Mouse (Mus musculus): ENCODE results near the gene Ccdc57. TPM values are rescaled to one million over a fixed set of nuclear protein-coding genes. Genes with fewer than 3 reads are reported as not detected.

The Ccdc57 gene
- polyA plus RNA-seq, 1 experiment from 2014 or later = 6.4 TPM

DNA sequence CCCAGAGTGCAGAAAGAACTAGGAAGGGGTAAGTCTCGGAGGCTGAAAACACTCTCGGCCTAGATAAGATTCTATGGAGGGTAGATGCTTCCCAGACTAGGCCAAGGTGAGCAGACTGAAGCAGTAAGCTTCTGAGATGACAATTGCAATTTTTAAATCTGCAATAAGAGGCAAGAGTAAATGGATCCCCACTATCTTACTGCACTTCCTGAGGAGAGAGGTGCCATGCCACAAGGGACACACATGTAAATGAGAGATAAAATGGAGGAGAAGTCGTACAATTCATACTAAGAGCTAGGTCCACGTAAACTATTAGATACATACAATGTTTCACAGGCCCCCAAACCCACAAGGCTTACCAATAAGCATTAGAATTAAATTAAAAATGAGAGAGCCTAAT is 4.2 kb downstream of the Ccdc57 start:
- no peak overlapping the region for H3K27ac ChIP-seq
- 92% methylated on average over 4 of the region's 4 CpGs for WGBS
- H3K9ac ChIP-seq = no peak overlapping the region
- H3K9me3 ChIP-seq = no peaks in the 10 kb centered on the region
- no peaks in the 10 kb centered on the region; the same call in 1 of the 2 replicates for H3K4me1 ChIP-seq
- H3K4me2 ChIP-seq (replicated peaks) = no peak overlapping the region
- peaks cover 17% of the 10 kb centered on the region for H3K36me3 ChIP-seq
- no peak for ATAC-seq (ENCODE audit: low FRiP score, low read depth)
- H3K4me3 ChIP-seq = no peak overlapping the region
- H3K27me3 ChIP-seq = no peaks in the 10 kb centered on the region

DNA sequence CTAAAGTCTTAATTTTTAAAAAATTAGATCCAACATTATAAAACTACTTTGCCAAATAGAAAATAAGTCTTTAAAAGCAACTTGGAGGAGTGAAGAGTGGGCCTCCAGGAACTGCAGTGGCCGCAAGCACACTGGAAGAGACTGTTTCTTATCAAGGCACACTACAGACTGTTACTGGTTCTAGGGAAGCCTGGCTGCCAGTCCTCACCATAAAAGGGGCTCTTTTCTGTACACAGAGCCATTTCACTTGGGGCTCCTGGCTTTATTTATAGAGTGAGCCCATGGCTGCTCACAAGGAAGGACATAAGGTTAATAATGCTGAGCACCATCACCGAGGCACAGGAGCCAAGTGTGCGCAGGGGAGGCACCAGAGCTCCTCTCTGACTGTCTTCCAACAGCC is 10.1 kb downstream of the Ccdc57 start:
- 90% methylated on average over 3 of the region's 3 CpGs for WGBS
- peaks cover 57% of the 10 kb centered on the region for H3K36me3 ChIP-seq

DNA sequence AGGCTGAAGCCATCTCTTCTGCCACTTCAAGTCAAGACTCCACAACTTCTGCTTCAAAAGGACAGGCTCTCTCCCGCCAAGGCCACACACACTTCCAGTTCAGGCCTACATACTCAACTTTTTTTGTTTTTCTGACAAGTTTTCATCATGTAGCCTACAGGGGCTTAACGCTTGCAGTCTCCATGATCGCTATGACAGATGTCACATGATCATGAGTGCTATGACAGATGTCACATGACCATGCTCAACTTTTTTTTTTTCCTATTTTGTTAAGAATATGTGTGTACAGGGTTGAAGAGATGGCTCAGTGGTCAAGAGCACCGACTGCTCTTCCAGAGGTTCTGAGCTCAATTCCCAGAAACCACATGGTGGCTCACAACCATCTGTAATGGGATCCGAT is 14.9 kb downstream of the Ccdc57 start:
- H3K4me1 ChIP-seq = no peaks in the 10 kb centered on the region
- no peaks in the 10 kb centered on the region for H3K27me3 ChIP-seq
- ATAC-seq (ENCODE audit: low FRiP score, low read depth) = no peak
- no peak overlapping the region for H3K9ac ChIP-seq
- H3K36me3 ChIP-seq = peaks cover 61% of the 10 kb centered on the region
- H3K27ac ChIP-seq = no peak overlapping the region
- H3K4me3 ChIP-seq = no peak overlapping the region
- no peaks in the 10 kb centered on the region for H3K9me3 ChIP-seq
- no peak overlapping the region for H3K4me2 ChIP-seq (replicated peaks)
- 96% methylated on average over 5 of the region's 5 CpGs for WGBS

More for the DNA sequence above, 10.1 kb downstream of the Ccdc57 start:
- H3K9me3 ChIP-seq = no peaks in the 10 kb centered on the region
- no peak overlapping the region for H3K4me3 ChIP-seq
- no peak overlapping the region for H3K4me2 ChIP-seq (replicated peaks)
- no peaks in the 10 kb centered on the region for H3K27me3 ChIP-seq
- no peaks in the 10 kb centered on the region for H3K4me1 ChIP-seq
- H3K9ac ChIP-seq = no peak overlapping the region
- ATAC-seq (ENCODE audit: low FRiP score, low read depth) = no peak
- H3K27ac ChIP-seq = no peak overlapping the region

DNA sequence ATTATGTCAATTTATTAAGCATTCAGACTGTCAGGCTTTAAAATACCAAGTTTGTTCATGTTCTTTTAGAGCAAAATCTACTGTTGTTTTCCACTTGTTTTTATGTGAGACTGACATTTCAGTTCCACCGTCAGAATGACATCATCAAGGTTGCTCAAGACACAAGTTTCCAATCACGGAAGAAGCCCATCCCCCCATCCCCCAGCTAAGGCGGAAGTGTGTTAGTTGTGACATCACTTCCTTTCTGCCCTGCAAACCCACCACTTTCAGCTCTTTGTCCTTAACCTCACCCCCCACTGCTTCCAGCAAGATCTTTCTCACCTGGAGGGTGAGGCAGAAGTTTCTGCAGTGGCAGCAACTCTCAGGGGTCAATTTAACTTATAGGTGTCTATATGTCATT is 16.2 kb downstream of the Ccdc57 start:
- no peak overlapping the region for H3K9ac ChIP-seq
- H3K4me1 ChIP-seq = no peaks in the 10 kb centered on the region
- H3K4me3 ChIP-seq = no peak overlapping the region
- H3K4me2 ChIP-seq (replicated peaks) = no peak overlapping the region
- no peak overlapping the region for H3K27ac ChIP-seq
- H3K27me3 ChIP-seq = no peaks in the 10 kb centered on the region
- no peaks in the 10 kb centered on the region for H3K9me3 ChIP-seq
- peaks cover 53% of the 10 kb centered on the region for H3K36me3 ChIP-seq
- no peak for ATAC-seq (ENCODE audit: low FRiP score, low read depth)
- WGBS = 64% methylated on average over 3 of the region's 3 CpGs

DNA sequence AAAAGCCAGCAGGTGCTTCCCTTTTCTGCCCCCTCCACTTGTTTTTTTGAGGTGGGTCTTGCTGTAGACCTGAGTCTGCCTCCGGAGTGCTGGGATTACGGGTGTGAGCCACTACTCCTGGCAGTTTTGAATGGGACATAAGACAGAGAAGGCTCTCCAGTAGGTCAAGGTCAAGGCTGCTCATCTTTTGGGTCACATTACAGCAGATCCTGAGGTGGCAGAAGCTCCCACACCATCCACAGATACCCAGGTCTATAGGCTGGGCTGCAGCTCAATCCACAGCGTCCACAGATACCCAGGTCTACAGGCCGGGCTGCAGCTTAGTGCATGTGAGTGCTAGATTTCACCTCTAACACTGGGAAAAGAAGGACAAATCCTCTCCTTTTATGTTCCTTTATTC is 18.9 kb downstream of the Ccdc57 start:
- Histone ChIP-seq H3K36me3 (peaks cover 29% of the 10 kb centered on the region), H3K9ac (no peak overlapping the region), H3K27me3 (no peaks in the 10 kb centered on the region), H3K4me1 (no peaks in the 10 kb centered on the region), H3K4me2 (replicated peaks) (no peak overlapping the region), H3K9me3 (no peaks in the 10 kb centered on the region), H3K27ac (no peak overlapping the region), H3K4me3 (no peak overlapping the region)
- WGBS = 94% methylated on average over 4 of the region's 4 CpGs
- no peak for ATAC-seq (ENCODE audit: low FRiP score, low read depth)

DNA sequence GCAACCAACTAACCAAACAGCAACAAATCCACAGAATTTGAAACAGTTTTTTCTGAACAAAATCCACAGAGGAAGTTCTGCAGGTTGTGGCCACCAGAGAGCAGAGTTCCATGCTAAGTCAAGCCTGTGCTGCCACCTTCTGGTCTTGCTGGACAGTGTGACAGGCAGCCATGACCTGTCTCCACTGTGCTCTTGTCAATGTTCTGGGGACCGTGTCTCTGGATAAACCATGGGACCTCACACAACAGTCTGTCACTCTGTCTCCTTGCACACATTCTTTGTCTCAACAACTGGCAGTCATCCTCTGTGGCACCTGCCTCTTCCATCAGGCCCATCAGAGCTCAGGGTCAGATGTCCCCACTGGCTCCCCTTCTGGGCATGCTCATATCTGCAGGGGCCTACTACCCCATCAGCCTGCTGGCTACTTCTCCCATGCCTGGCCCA is 27.2 kb downstream of the Ccdc57 start:
- H3K27me3 ChIP-seq = no peaks in the 10 kb centered on the region
- 0 out of 2 replicates have a peak, but pooled peaks have one; percentile 57 for ATAC-seq (ENCODE audit: low FRiP score, low read depth)
- WGBS = 30% methylated on average over 1 of the region's 1 CpGs

DNA sequence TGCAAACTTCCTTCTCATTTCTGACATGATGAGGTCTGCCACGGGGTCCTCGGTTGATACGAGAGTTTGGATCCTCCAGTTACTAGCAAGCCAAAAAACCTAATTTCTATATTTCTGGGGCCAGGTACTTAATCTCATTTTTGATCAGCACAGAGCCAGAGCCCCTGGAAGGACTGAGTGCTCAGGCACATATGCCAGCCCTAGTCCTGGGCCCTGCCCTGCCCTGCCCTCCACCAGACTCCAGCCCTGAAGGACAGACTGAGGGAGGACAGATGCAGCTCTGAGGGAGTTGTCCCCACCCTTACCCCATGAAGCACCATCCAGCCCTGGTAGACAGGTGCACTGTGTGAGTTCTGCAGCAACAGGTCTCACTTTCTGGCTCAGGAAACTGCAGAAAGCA is 28.1 kb downstream of the Ccdc57 start:
- no peak for ATAC-seq (ENCODE audit: low FRiP score, low read depth)
- Histone ChIP-seq H3K36me3 (peaks cover 37% of the 10 kb centered on the region), H3K4me2 (replicated peaks) (no peak overlapping the region), H3K4me1 (no peaks in the 10 kb centered on the region), H3K4me3 (no peak overlapping the region), H3K9me3 (no peaks in the 10 kb centered on the region), H3K27me3 (no peaks in the 10 kb centered on the region), H3K27ac (no peak overlapping the region), H3K9ac (no peak overlapping the region)
- WGBS = 94% methylated on average over 3 of the region's 3 CpGs

More for the DNA sequence above, 27.2 kb downstream of the Ccdc57 start:
- Histone ChIP-seq H3K4me3 (no peak overlapping the region), H3K36me3 (peaks cover 36% of the 10 kb centered on the region), H3K4me1 (no peaks in the 10 kb centered on the region), H3K4me2 (replicated peaks) (no peak overlapping the region), H3K27ac (no peak overlapping the region), H3K9me3 (no peaks in the 10 kb centered on the region), H3K9ac (no peak overlapping the region)

DNA sequence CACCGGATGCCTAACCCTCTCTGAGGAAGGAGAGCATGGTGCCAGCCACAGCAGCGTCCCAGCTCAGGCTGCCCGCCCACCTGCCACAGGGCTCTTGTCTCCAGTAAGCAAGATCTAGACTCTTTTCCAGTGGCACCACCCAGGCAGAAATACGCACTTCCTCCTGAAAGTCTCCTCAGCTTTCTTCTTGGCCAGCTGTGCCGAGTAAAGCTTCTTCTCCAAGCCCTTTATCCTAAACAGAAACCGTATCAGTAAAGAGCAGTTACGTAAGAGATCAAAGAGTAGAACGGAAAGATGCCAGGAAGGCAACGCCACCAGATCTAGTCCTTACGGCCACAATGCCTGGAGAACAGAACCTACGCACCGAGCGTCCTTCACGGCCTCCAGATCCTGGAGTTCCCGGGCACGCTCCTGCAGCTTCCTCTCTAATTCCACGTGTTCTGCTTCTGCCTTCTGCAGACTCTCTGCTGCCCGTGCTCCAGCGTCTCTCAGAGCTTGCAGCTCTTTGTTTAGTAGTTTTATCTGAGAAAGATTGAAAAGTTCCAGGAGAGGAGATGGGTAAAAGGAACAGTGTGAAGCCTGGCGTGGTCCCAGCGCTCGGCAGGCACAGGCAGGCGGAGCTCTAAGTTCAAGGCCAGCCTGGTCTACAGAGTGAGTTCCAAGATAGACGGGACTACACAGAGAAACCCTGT is 29.4 kb downstream of the Ccdc57 start:
- WGBS = 80% methylated on average over 24 of the region's 24 CpGs
- no peak overlapping the region for H3K4me3 ChIP-seq
- H3K27ac ChIP-seq = no peak overlapping the region
- no peak overlapping the region for H3K4me2 ChIP-seq (replicated peaks)
- peaks cover 37% of the 10 kb centered on the region for H3K36me3 ChIP-seq
- no peaks in the 10 kb centered on the region for H3K27me3 ChIP-seq
- ATAC-seq (ENCODE audit: low FRiP score, low read depth) = no peak
- no peaks in the 10 kb centered on the region for H3K4me1 ChIP-seq
- H3K9me3 ChIP-seq = no peaks in the 10 kb centered on the region
- no peak overlapping the region for H3K9ac ChIP-seq

DNA sequence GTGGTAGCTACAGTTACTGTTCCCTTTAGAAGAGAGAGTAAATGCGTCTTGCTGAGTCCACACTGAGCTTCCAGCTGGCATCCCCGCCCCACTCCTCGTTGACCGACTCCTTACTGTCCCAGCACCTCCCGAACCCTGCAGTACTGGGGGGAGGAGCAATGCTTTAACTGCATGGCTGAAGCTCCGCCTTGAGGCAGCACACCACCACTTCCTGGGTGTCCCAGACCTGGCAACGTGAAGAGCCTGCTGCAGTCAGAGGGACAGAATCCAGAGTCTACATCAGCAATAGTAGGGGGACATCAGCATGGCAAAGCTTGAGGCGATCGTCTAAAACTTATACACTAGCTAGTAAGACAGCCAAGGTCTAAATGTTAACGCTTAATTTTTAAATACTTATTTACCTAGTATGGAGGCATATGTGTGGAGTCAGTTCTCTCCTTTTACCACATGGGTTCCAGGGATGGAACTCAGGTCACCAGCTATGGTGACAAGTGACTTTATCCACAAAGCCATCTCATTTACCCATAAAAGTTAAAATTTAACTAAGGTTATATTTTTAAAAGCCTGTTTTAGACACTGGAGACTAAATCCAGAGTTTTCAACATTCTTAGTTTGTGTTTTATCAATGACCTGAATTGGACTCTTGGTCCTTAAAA is 30.1 kb downstream of the Ccdc57 start:
- no peaks in the 10 kb centered on the region for H3K9me3 ChIP-seq
- H3K27me3 ChIP-seq = no peaks in the 10 kb centered on the region
- H3K9ac ChIP-seq = no peak overlapping the region
- H3K27ac ChIP-seq = no peak overlapping the region
- H3K4me2 ChIP-seq (replicated peaks) = no peak overlapping the region
- ATAC-seq (ENCODE audit: low FRiP score, low read depth) = no peak
- 49% methylated on average over 10 of the region's 10 CpGs for WGBS
- H3K36me3 ChIP-seq = peaks cover 40% of the 10 kb centered on the region
- no peaks in the 10 kb centered on the region for H3K4me1 ChIP-seq
- no peak overlapping the region for H3K4me3 ChIP-seq

DNA sequence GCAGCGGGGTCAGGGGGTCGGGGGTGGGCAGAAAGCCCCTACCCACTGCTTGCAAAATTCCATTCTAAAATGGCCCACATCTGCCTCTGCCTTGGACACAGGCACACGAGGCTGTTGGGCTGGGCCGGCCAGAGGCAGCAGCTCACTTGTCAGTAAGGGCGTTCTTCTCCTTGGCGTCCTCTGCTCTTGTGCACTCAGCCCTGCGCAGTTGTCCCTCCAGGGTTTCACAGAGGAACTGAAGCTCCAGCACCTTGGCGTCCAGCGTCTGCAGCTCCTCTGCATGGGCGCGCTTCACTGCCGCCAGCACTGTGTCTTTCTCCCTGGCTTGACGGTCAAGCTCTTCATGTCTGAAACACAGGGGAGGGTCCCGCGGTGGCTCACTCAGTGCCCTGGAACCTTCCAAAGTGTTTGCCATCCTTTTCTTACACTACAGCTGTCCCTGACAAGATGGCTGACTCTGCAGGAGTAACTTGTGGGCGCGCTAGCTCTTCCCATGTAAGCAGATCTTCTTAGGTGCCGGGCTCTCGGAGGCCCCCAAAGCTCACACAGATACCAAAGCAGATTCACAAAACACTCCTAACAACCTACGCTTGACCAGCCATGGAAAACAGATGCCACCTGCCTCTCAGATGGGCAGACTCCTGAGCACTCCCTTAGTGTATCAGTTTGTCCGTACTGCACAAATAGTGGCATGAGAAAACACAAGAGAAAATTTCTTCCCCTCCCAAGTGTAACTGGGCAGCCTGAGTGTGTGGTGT is 30.8 kb downstream of the Ccdc57 start:
- no peaks in the 10 kb centered on the region for H3K4me1 ChIP-seq
- no peak overlapping the region for H3K9ac ChIP-seq
- H3K9me3 ChIP-seq = no peaks in the 10 kb centered on the region
- H3K4me3 ChIP-seq = no peak overlapping the region
- no peak overlapping the region for H3K27ac ChIP-seq
- H3K4me2 ChIP-seq (replicated peaks) = no peak overlapping the region
- H3K36me3 ChIP-seq = peaks cover 43% of the 10 kb centered on the region
- 85% methylated on average over 21 of the region's 21 CpGs for WGBS
- H3K27me3 ChIP-seq = no peaks in the 10 kb centered on the region
- ATAC-seq (ENCODE audit: low FRiP score, low read depth) = no peak

DNA sequence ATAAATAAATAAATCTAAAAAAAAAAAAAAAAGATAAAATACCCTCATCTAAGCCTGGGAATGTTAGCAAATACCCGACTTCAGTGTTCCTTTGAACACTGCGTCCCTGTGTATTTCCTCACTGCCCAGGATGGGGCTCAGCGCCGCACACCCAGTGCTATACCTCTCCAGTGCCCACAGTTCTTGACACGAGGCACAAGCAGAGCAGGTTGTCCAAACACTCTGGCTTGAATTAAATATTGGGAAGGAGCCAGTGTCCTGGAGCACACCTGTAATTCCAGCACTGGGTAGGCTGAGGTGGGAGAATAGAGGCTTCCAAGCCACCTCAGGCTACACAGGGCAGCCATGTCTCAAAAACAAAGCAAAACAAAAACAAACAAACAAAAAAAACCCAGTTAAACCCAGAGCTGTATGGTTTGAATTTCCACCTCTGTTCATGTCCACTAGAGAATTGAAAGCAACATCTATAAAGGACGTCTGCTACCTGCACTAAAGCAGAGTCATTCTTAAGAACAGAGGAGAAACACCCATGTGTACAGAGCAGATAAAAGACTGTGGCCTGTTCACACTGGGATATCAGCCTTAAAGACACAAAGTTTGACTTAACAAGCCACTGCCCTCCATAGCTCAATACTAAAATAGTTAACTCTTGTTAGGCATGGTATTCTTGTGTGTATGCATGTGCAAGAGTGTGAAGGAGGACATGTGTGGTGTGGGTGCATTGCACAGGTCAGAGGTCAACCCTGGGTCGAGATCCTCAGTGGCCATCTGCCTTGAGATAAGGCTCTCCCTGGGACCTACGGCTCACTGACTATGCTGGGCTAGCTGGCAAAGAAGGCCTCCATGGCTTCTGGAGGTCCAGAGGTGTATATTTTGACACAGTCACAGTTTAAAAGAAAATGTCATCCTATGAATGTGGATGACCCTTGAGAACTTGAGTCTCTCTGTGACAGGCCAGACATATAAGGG is 32.1 kb downstream of the Ccdc57 start:
- H3K4me1 ChIP-seq = no peaks in the 10 kb centered on the region
- H3K9me3 ChIP-seq = no peaks in the 10 kb centered on the region
- no peak for ATAC-seq (ENCODE audit: low FRiP score, low read depth)
- H3K27ac ChIP-seq = no peak overlapping the region
- WGBS = 79% methylated on average over 8 of the region's 8 CpGs
- H3K4me2 ChIP-seq (replicated peaks) = no peak overlapping the region
- H3K27me3 ChIP-seq = no peaks in the 10 kb centered on the region
- H3K36me3 ChIP-seq = peaks cover 56% of the 10 kb centered on the region
- H3K4me3 ChIP-seq = no peak overlapping the region
- no peak overlapping the region for H3K9ac ChIP-seq

All from limb, embryonic 13.5 days (tissue).